Mouse (Mus musculus): ENCODE data around the gene Eif3l. TPM values are rescaled to one million over a fixed set of nuclear protein-coding genes. Genes with fewer than 3 reads are reported as not detected.
A peak's percentile ranks its signal among the peaks of the same experiment; 100 is the strongest.

Eif3l gene
- total and polyA plus RNA-seq, 3 experiments, result 301 to 442 (median 394) TPM

DNA sequence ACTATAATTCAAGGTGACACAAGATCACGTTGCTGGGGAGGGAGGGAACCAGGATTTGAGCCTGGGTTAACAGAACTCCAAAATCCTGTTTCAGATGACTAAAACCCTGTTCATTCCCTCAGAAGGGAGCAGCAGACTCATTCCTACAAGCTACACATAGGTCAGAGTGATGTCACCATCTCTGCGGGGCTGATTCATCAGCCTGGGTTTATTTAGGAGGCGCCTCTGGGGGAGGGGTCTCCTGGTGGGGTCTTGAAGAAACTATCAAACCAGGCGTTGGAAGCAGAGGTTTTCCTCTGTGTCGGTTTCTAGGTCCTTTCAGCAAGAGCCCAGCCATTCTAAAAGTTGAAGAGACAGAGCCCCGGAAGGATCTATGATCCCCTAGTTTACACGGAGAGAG lies 33.0 kb downstream of the Eif3l start:
- H3K36me3 ChIP-seq (ENCODE audit: control insufficient read depth in 1 of 2, insufficient read depth in 2 of 2, low read length in 2 of 2), result peaks cover 0 to 6% of the 10 kb centered on the region in 2 experiments; a peak in 2 of 4 replicates
- TF ChIP-seq POLR2A (IDR thresholded peaks at IDR 0.05; ENCODE audit: control insufficient read depth in 1 of 2, insufficient read depth in 1 of 2, low read depth in 1 of 2, low read length in 2 of 2, poor library complexity in 1 of 2), result no peak
- TF ChIP-seq CHD2 (IDR thresholded peaks at IDR 0.05; ENCODE audit: low read length), result no peak
- no peak for TF ChIP-seq MAZ (IDR thresholded peaks at IDR 0.05; ENCODE audit: low read depth, low read length)
- no peak for TF ChIP-seq BHLHE40 (IDR thresholded peaks at IDR 0.05; ENCODE audit: borderline replicate concordance, low read depth, low read length)
- no peak for TF ChIP-seq POLR2AphosphoS2 (IDR thresholded peaks at IDR 0.05; ENCODE audit: low read length)
- no peak for TF ChIP-seq ZKSCAN1 (IDR thresholded peaks at IDR 0.05; ENCODE audit: low read depth, low read length)
- no peak for TF ChIP-seq MAX (IDR thresholded peaks at IDR 0.05; ENCODE audit: low read length)
- no peak for TF ChIP-seq EP300 (IDR thresholded peaks at IDR 0.05; ENCODE audit: low read depth in 1 of 2, low read length in 2 of 2)
- no peak for TF ChIP-seq KAT2A (conservative IDR thresholded peaks at IDR 0.05; ENCODE audit: low read depth, low read length)
- TF ChIP-seq TCF12 (IDR thresholded peaks at IDR 0.05; ENCODE audit: low read depth, low read length), result no peak
- TF ChIP-seq MEF2A (IDR thresholded peaks at IDR 0.05; ENCODE audit: extremely low read depth, insufficient replicate concordance, low read depth, low read length, poor library complexity, severe bottlenecking), result no peak
- TF ChIP-seq CHD1 (IDR thresholded peaks at IDR 0.05; ENCODE audit: low read depth, low read length), result no peak
- TF ChIP-seq MAFK (IDR thresholded peaks at IDR 0.05; ENCODE audit: borderline replicate concordance, low read depth, low read length), result no peak
- no peak for TF ChIP-seq TBP (IDR thresholded peaks at IDR 0.05; ENCODE audit: low read depth, low read length)
- no peak for DNase-seq (ENCODE audit: low read depth, low spot score)
- H3K27ac ChIP-seq (ENCODE audit: control insufficient read depth, low read depth, low read length), result peak overlapping the region; percentile 26; the same call in 1 of the 2 replicates
- peak overlapping the region; percentile 76 to 80 for H3K4me3 ChIP-seq (ENCODE audit: control insufficient read depth in 1 of 2, insufficient read depth in 1 of 2, low read depth in 2 of 2, low read length in 2 of 2)
- H3K4me1 ChIP-seq (ENCODE audit: control insufficient read depth in 1 of 2, insufficient read depth in 2 of 2, low read length in 2 of 2), result peaks cover 3 to 8% of the 10 kb centered on the region in 2 experiments; a peak in 3 of 4 replicates
- H3K9me3 ChIP-seq (replicated peaks; ENCODE audit: insufficient read depth, low read length), result no peaks in the 10 kb centered on the region
- H3K79me2 ChIP-seq (ENCODE audit: control insufficient read depth, insufficient read depth, low read length, poor library complexity), result no peaks in the 10 kb centered on the region; the same call in 1 of the 2 replicates
- peak overlapping the region; percentile 91 for H3K9ac ChIP-seq (ENCODE audit: control insufficient read depth, low read depth, low read length, poor library complexity, severe bottlenecking)
- H3K27me3 ChIP-seq (ENCODE audit: control insufficient read depth in 1 of 2, insufficient read depth in 2 of 2, low read length in 2 of 2), result no peaks in the 10 kb centered on the region

GRCm38 (mm10) chr15:79108421-79109320 lies 33.7 kb downstream of the Eif3l start, which contains the start of gene Micall1:
TSS of gene Micall1 (plus strand) at chr15:79108898.
- Histone ChIP-seq H3K79me2 (ENCODE audit: control insufficient read depth, insufficient read depth, low read length, poor library complexity) (no peaks in the 10 kb centered on the region; the same call in 1 of the 2 replicates), H3K27ac (ENCODE audit: control insufficient read depth, low read depth, low read length) (peak within 1 kb of the TSS; percentile 48), H3K4me1 (ENCODE audit: control insufficient read depth in 1 of 2, insufficient read depth in 2 of 2, low read length in 2 of 2) (peaks cover 3 to 8% of the 10 kb centered on the region in 2 experiments; a peak in 3 of 4 replicates), H3K4me3 (ENCODE audit: control insufficient read depth in 1 of 2, insufficient read depth in 1 of 2, low read depth in 2 of 2, low read length in 2 of 2) (peak within 1 kb of the TSS; percentile 76 to 80), H3K9me3 (replicated peaks; ENCODE audit: insufficient read depth, low read length) (no peaks in the 10 kb centered on the region), H3K9ac (ENCODE audit: control insufficient read depth, low read depth, low read length, poor library complexity, severe bottlenecking) (peak within 1 kb of the TSS; percentile 91), H3K36me3 (ENCODE audit: control insufficient read depth in 1 of 2, insufficient read depth in 2 of 2, low read length in 2 of 2) (peaks cover 0 to 6% of the 10 kb centered on the region in 2 experiments; a peak in 2 of 4 replicates), H3K27me3 (ENCODE audit: control insufficient read depth in 1 of 2, insufficient read depth in 2 of 2, low read length in 2 of 2) (no peaks in the 10 kb centered on the region)
- peak; percentile 34 to 50; a peak in 3 of 4 replicates for TF ChIP-seq POLR2A (IDR thresholded peaks at IDR 0.05; ENCODE audit: control insufficient read depth in 1 of 2, insufficient read depth in 1 of 2, low read depth in 1 of 2, low read length in 2 of 2, poor library complexity in 1 of 2)
- TF ChIP-seq SIN3A (IDR thresholded peaks at IDR 0.05; ENCODE audit: low read length), result peak; percentile 58
- no peak for TF ChIP-seq MAX (IDR thresholded peaks at IDR 0.05; ENCODE audit: low read length)
- TF ChIP-seq TBP (IDR thresholded peaks at IDR 0.05; ENCODE audit: low read depth, low read length), result no peak
- no peak for TF ChIP-seq POLR2AphosphoS5 (IDR thresholded peaks at IDR 0.05; ENCODE audit: borderline replicate concordance, low read depth, low read length)
- TF ChIP-seq NELFE (IDR thresholded peaks at IDR 0.05; ENCODE audit: low read depth, low read length), result peak; percentile 31
- TF ChIP-seq BHLHE40 (IDR thresholded peaks at IDR 0.05; ENCODE audit: borderline replicate concordance, low read depth, low read length), result no peak
- no peak for TF ChIP-seq GATA1 (IDR thresholded peaks at IDR 0.05; ENCODE audit: low read depth, low read length)
- TF ChIP-seq USF2 (IDR thresholded peaks at IDR 0.05; ENCODE audit: borderline replicate concordance in 1 of 2, insufficient read depth in 1 of 2, low read depth in 1 of 2, low read length in 2 of 2), result no peak
- peak; percentile 43; the same call in 1 of the 2 replicates for TF ChIP-seq CHD2 (IDR thresholded peaks at IDR 0.05; ENCODE audit: low read length)
- no peak for TF ChIP-seq POLR2AphosphoS2 (IDR thresholded peaks at IDR 0.05; ENCODE audit: low read length)
- no peak for TF ChIP-seq SMC3 (IDR thresholded peaks at IDR 0.05; ENCODE audit: low read depth, low read length)
- TF ChIP-seq ZMIZ1 (IDR thresholded peaks at IDR 0.05; ENCODE audit: low read depth, low read length), result peak; percentile 45; the same call in 1 of the 2 replicates
- no peak for TF ChIP-seq UBTF (IDR thresholded peaks at IDR 0.05; ENCODE audit: borderline replicate concordance, insufficient read depth, low read depth, low read length)
- TF ChIP-seq KAT2A (conservative IDR thresholded peaks at IDR 0.05; ENCODE audit: low read depth, low read length), result no peak
- TF ChIP-seq MEF2A (IDR thresholded peaks at IDR 0.05; ENCODE audit: extremely low read depth, insufficient replicate concordance, low read depth, low read length, poor library complexity, severe bottlenecking), result no peak
- TF ChIP-seq ZC3H11A (IDR thresholded peaks at IDR 0.05; ENCODE audit: low read depth, low read length), result no peak
- TF ChIP-seq CHD1 (IDR thresholded peaks at IDR 0.05; ENCODE audit: low read depth, low read length), result no peak
- DNase-seq (ENCODE audit: low read depth, low spot score), result peak; percentile 79
